Mouse (Mus musculus) C3H10T1/2 (cell line): ENCODE data around the gene Sult1c1. TPM values are rescaled to one million over a fixed set of nuclear protein-coding genes. Genes with fewer than 3 reads are reported as not detected.

Experiments used
- polyA plus RNA-seq, 2 experiments: library from polyadenylated mRNA; unstranded; fragments of >200 nt; fragmentation: generic; extraction: Trizol; gene quantifications; one replicate each; pipeline ENCODE4 v1.2.1; 2012; ENCODE audit warnings: missing spikeins in 2 of 2

The Sult1c1 gene
- polyA plus RNA-seq, result under 1 TPM in 1 of 2 experiments, not detected in 1; 0.04 TPM

DNA sequence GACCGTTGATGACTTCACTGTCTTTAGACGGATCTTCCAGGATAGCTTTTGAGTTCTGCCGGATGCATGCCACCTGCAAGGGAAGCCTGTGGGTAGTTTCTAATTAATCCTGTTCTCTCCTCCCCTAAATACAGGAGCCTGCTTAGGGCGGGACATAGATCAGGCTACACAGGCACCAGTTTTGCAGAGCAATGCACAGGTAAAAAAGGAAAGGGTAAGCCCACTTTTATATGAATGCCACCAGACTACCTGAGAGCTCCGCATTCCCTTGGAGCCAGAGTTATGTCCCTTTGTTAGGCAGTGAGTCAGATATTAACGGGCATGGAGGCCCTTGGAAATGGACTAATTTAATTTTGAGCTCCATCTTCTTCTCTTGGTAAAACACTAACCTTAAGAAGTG, at the start of gene Sult1c1:
Gene Sult1c1, minus strand, starts transcription at position 101 of the 400 bp plus-strand sequence.

Other genes starting within 250 kb of the Sult1c1 start
- not detected for gene Sult1c2, start 144.3 kb downstream of the Sult1c1 start, polyA plus RNA-seq